Mouse (Mus musculus) spleen, adult 2 months (tissue): Measurements from ENCODE around the gene Slain1.

Experiments
- CTCF ChIP-seq: fragments of 200-500 bp; IDR thresholded peaks from 2 replicates; pipeline ENCODE4 v1.5.1; 2011; ENCODE audit warnings: mild to moderate bottlenecking, inconsistent platforms; ENCODE audit not compliant: insufficient read depth, insufficient read length, insufficient replicate concordance; ENCODE audit errors: extremely low read depth
- POLR2A ChIP-seq: fragments of 200-500 bp; IDR thresholded peaks from 2 replicates; pipeline ENCODE4 v1.6.1; 2011; ENCODE audit warnings: low read depth, low read length, inconsistent platforms

GRCm38 (mm10) chr14:103720637-103721355 lies 70.8 kb downstream of the Slain1 start:
- no peak for TF ChIP-seq POLR2A
- TF ChIP-seq CTCF, result peak; percentile 38; the same call in 1 of the 2 replicates
